8 mouse cellular contexts compared by ENCODE assay signal in the genomic region with DNA sequence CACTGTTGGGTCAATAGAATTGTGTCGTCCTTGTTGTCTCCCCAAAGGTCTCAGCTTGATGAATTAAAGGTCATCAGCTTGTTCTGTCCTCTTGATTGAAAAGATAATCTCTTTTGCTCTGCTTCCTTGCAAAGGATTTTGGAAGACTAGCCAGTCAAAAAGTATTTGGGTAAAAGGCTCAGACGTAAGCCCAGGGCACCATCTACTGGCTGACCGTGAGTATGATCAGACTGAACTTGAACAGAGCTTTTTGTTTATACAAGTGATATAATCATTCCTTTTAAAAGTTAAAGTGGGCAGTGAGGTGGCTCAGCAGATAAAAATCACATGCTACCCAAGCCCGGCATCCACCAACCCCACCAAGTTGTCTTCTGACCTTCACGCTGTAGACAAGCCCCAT. TPM values are rescaled to one million over a fixed set of nuclear protein-coding genes. Genes with fewer than 3 reads are reported as not detected.
DNase-seq lines count a peak whose midpoint lies in the region; TF ChIP-seq lines count a peak whose summit lies in the region.

No protein-coding gene starts in this region.

- H3K9me3 ChIP-seq in heart, embryonic 10.5 days, result no peaks in the 10 kb centered on the region

- no peak overlapping the region for H3K4me3 ChIP-seq in heart, embryonic 10.5 days
- no peak overlapping the region for H3K4me3 ChIP-seq in spleen, adult 2 months (ENCODE audit: extremely low read depth, insufficient read depth, insufficient read length)

- H3K27me3 ChIP-seq in heart, embryonic 10.5 days (ENCODE audit: insufficient read depth, poor library complexity, severe bottlenecking), result peaks cover 4% of the 10 kb centered on the region; the same call in 1 of the 2 replicates
- H3K27me3 ChIP-seq in spleen, adult 2 months (ENCODE audit: control insufficient read depth, insufficient read depth, low read length), result no peaks in the 10 kb centered on the region

- TF ChIP-seq POLR2A in spleen, adult 2 months (IDR thresholded peaks at IDR 0.05; ENCODE audit: low read depth, low read length), result no peak

- 42% methylated on average over 5 of the region's 5 CpGs for WGBS in heart, embryonic 10.5 days
- 24% methylated on average over 5 of the region's 5 CpGs for WGBS in spleen, adult 2 months

- peaks cover 4% of the 10 kb centered on the region; the same call in 1 of the 2 replicates for H3K4me1 ChIP-seq in heart, embryonic 10.5 days
- peaks cover under 1% of the 10 kb centered on the region; the same call in 1 of the 2 replicates for H3K4me1 ChIP-seq in spleen, adult 2 months (ENCODE audit: control insufficient read depth, insufficient read depth, insufficient read length)

- no peaks in the 10 kb centered on the region for H3K36me3 ChIP-seq in heart, embryonic 10.5 days
- no peaks in the 10 kb centered on the region for H3K36me3 ChIP-seq in spleen, adult 2 months (ENCODE audit: control insufficient read depth, insufficient read depth, low read length)

- TF ChIP-seq CTCF in spleen, adult 2 months (IDR thresholded peaks at IDR 0.05; ENCODE audit: extremely low read depth, insufficient read depth, insufficient read length, insufficient replicate concordance), result peak; percentile 66; the same call in 1 of the 2 replicates

- no peak overlapping the region for H3K27ac ChIP-seq in heart, embryonic 10.5 days
- no peak overlapping the region for H3K27ac ChIP-seq in spleen, adult 2 months (ENCODE audit: insufficient read depth, low read length)

- DNase-seq in heart, adult 18-20 months, result peak; percentile 14 to 35
- DNase-seq in heart, embryonic 10.5 days (ENCODE audit: low spot score), result no peak
- peak; percentile 35 to 51 for DNase-seq in spleen, adult 2 months (ENCODE audit: low read depth in 1 of 2, low spot score in 2 of 2)
- no peak for DNase-seq in spleen, adult 12 weeks (ENCODE audit: low spot score)
- DNase-seq in brain, adult 2 months (ENCODE audit: low read depth, low spot score), result peak; percentile 75
- DNase-seq in kidney, postnatal 10 days, result peak; percentile 63
- DNase-seq in retina, embryonic 14.5 days (ENCODE audit: low spot score), result peak; percentile 65
- no peak for DNase-seq in neural tube, embryonic 10.5 days (ENCODE audit: extremely low spot score, low spot score)

RNA-seq across cellular contexts. Expression of a gene that starts 31.1 kb away (rescaled TPM):
- total RNA-seq in heart, adult 18-20 months (2021), result under 1 TPM; 0.41 to 0.60 TPM
- not detected in 2 replicates for polyA plus RNA-seq in heart, embryonic 10.5 days (2016; fragmentation: Nextera tagmentation; extraction: Ambion mirVana)
- 0.18 TPM in 2 replicates for polyA plus RNA-seq in spleen, adult 2 months (2012; rRNA removed)

RNA-seq across cellular contexts. Expression of a gene that starts 34.6 kb away (rescaled TPM):
- total RNA-seq in heart, adult 18-20 months (2021), result 1 to 10 TPM; 7.4 to 7.7 TPM
- polyA plus RNA-seq in heart, embryonic 10.5 days (2016; fragmentation: Nextera tagmentation; extraction: Ambion mirVana), result 5.4 and 5.9 TPM in 2 replicates
- 1.8 TPM in 2 replicates for polyA plus RNA-seq in spleen, adult 2 months (2012; rRNA removed)

RNA-seq across cellular contexts. Expression of a gene that starts 56.8 kb away (rescaled TPM):
- total RNA-seq in heart, adult 18-20 months (2021), result 1 to 10 TPM; 3.1 to 3.2 TPM
- polyA plus RNA-seq in heart, embryonic 10.5 days (2016; fragmentation: Nextera tagmentation; extraction: Ambion mirVana), result 19.3 and 30.1 TPM in 2 replicates
- polyA plus RNA-seq in spleen, adult 2 months (2012; rRNA removed), result 16.3 and 17.4 TPM in 2 replicates

Comparison
In these comparisons a context has a peak if more than half of its experiments do, and no peak if none do; other contexts are left out.
1. DNase-seq: peak in heart, adult 18-20 months (2 of 2), spleen, adult 2 months (2 of 2), brain, adult 2 months (single experiment), kidney, postnatal 10 days (single experiment) and retina, embryonic 14.5 days (single experiment); none in heart, embryonic 10.5 days (single experiment), spleen, adult 12 weeks (single experiment) and neural tube, embryonic 10.5 days (single experiment).